Mouse (Mus musculus): ENCODE measurements around the gene Col15a1.

GRCm38 (mm10) chr4:47315458-47315857, 107.5 kb downstream of the Col15a1 start:
- TF ChIP-seq EP300 (IDR thresholded peaks at IDR 0.05): no peak
- TF ChIP-seq CTCF (IDR thresholded peaks at IDR 0.05): no peak
